Mouse (Mus musculus) heart, embryonic 16.5 days (tissue): ENCODE results near the gene Hoxb4. TPM values are rescaled to one million over a fixed set of nuclear protein-coding genes. Genes with fewer than 3 reads are reported as not detected.
A peak's percentile ranks its signal among the peaks of the same experiment; 100 is the strongest.

Experiments
- ATAC-seq: fragments of 200-750 bp; cut with Nextera tagmentation; replicated peaks from 2 replicates; pipeline ENCODE4 v1.8.0; 2017; ENCODE audit warnings: moderate number of reproducible peaks; ENCODE audit not compliant: insufficient read depth, low FRiP score; ENCODE audit errors: extremely low read depth
- H3K27ac ChIP-seq: fragments of 300-500 bp; sonication (generic); 2 replicates; pipeline ENCODE4 v1.5.1; 2014; ENCODE audit warnings: mild to moderate bottlenecking, low read length, control low read depth, moderate library complexity
- H3K27me3 ChIP-seq: fragments of 300-500 bp; sonication (generic); 2 replicates; pipeline ENCODE4 v1.6.1; 2014; ENCODE audit warnings: low read length, mixed read lengths; ENCODE audit not compliant: control insufficient read depth, insufficient read depth
- H3K36me3 ChIP-seq: fragments of 300-500 bp; sonication (generic); 2 replicates; pipeline ENCODE4 v1.6.1; 2014; ENCODE audit not compliant: control insufficient read depth, insufficient read depth
- H3K4me1 ChIP-seq: fragments of 300-500 bp; sonication (generic); 2 replicates; pipeline ENCODE4 v1.6.1; 2014; ENCODE audit warnings: low read length, mixed read lengths; ENCODE audit not compliant: control insufficient read depth, insufficient read depth
- H3K4me2 ChIP-seq: fragments of 300-500 bp; sonication (generic); 2 replicates; pipeline ENCODE4 v1.6.1; 2014; ENCODE audit warnings: low read depth, mild to moderate bottlenecking, control low read depth, low read length
- H3K4me3 ChIP-seq: fragments of 300-500 bp; sonication (generic); 2 replicates; pipeline ENCODE4 v1.5.1; 2014; ENCODE audit warnings: mild to moderate bottlenecking, control low read depth, low read length
- H3K9ac ChIP-seq: fragments of 300-500 bp; sonication (generic); 2 replicates; pipeline ENCODE4 v1.6.1; 2014; ENCODE audit warnings: low read length, control low read depth
- H3K9me3 ChIP-seq: fragments of 300-500 bp; sonication (generic); replicated peaks from 2 replicates; pipeline ENCODE4 v1.6.1; 2016; ENCODE audit warnings: low read length; ENCODE audit not compliant: control insufficient read depth
- WGBS: fragments of 180-500 bp; shearing (Covaris S2); extraction: QIAGEN DNeasy Blood & Tissue Kit; methylation state at CpG from one replicate; pipeline ENCODE4 v1.1.7; 2014; 5-methylcytosine and 5-hydroxymethylcytosine counted together
- polyA plus RNA-seq: library from polyadenylated mRNA; unstranded; fragments of >200 nt; fragmentation: Nextera tagmentation; extraction: Ambion mirVana; gene quantifications from 2 replicates; pipeline ENCODE4 v1.2.1, GENCODE M21; 2015

Hoxb4 gene
- polyA plus RNA-seq, 1 experiment from 2014 or later, result 0.28 TPM

- 45% methylated on average over 2 of the region's 2 CpGs for WGBS
- no peak within 1 kb of the TSS for H3K4me3 ChIP-seq
Measured at GRCm38 (mm10) chr11:96350341-96350624, 32.2 kb downstream of the Hoxb4 start, which contains the start of gene Hoxb2. Gene Hoxb2 (plus strand): TSS chr11:96350525.

GRCm38 (mm10) chr11:96350791-96351190, 32.7 kb downstream of the Hoxb4 start:
- H3K4me2 ChIP-seq, result no peak overlapping the region
- H3K36me3 ChIP-seq, result no peaks in the 10 kb centered on the region
- H3K27me3 ChIP-seq, result peaks cover 83% of the 10 kb centered on the region
- H3K27ac ChIP-seq, result no peak overlapping the region; the same call in 1 of the 2 replicates
- H3K9ac ChIP-seq, result no peak overlapping the region
- H3K4me1 ChIP-seq, result peaks cover under 1% of the 10 kb centered on the region
- no peak for ATAC-seq
- WGBS, result 60% methylated on average over 2 of the region's 2 CpGs
- H3K9me3 ChIP-seq, result no peaks in the 10 kb centered on the region
- H3K4me3 ChIP-seq, result no peak overlapping the region

More at GRCm38 (mm10) chr11:96350341-96350624, 32.2 kb downstream of the Hoxb4 start, which contains the start of gene Hoxb2:
- H3K27ac ChIP-seq, result peak within 1 kb of the TSS; percentile 45; the same call in 1 of the 2 replicates
- H3K4me1 ChIP-seq, result peaks cover 5% of the 10 kb centered on the region
- ATAC-seq, result no peak
- H3K36me3 ChIP-seq, result no peaks in the 10 kb centered on the region
- no peaks in the 10 kb centered on the region for H3K9me3 ChIP-seq
- peak within 1 kb of the TSS; percentile 56; the same call in 1 of the 2 replicates for H3K4me2 ChIP-seq
- no peak within 1 kb of the TSS for H3K9ac ChIP-seq
- peaks cover 86% of the 10 kb centered on the region for H3K27me3 ChIP-seq

- ATAC-seq, result no peak
- Histone ChIP-seq H3K27ac (peak overlapping the region; percentile 15; the same call in 1 of the 2 replicates), H3K4me1 (no peaks in the 10 kb centered on the region), H3K9ac (no peak overlapping the region), H3K4me3 (peak overlapping the region; percentile 53), H3K36me3 (no peaks in the 10 kb centered on the region), H3K27me3 (peaks cover 83% of the 10 kb centered on the region), H3K4me2 (peak overlapping the region; percentile 56; the same call in 1 of the 2 replicates), H3K9me3 (no peaks in the 10 kb centered on the region)
- WGBS, result 22% methylated on average over 11 of the region's 11 CpGs
Measured at GRCm38 (mm10) chr11:96351312-96351711, 33.2 kb downstream of the Hoxb4 start.

- WGBS, result 4% methylated on average over 22 of the region's 22 CpGs
- peak overlapping the region; percentile 44 for H3K27ac ChIP-seq
- ATAC-seq, result no peak
Measured at GRCm38 (mm10) chr11:96351831-96352230, 33.8 kb downstream of the Hoxb4 start.

GRCm38 (mm10) chr11:96352691-96353521, 34.8 kb downstream of the Hoxb4 start:
- Histone ChIP-seq H3K9me3 (no peaks in the 10 kb centered on the region), H3K36me3 (no peaks in the 10 kb centered on the region), H3K4me2 (peak overlapping the region; percentile 56), H3K27ac (peak overlapping the region; percentile 44), H3K9ac (peak overlapping the region; percentile 64), H3K4me3 (peak overlapping the region; percentile 53), H3K27me3 (peaks cover 84% of the 10 kb centered on the region), H3K4me1 (no peaks in the 10 kb centered on the region)
- ATAC-seq, result peak; percentile 41; the same call in 1 of the 2 replicates
- under 1% methylated on average over 75 of the region's 75 CpGs for WGBS

More at GRCm38 (mm10) chr11:96351831-96352230, 33.8 kb downstream of the Hoxb4 start:
- H3K4me2 ChIP-seq, result peak overlapping the region; percentile 56
- no peaks in the 10 kb centered on the region for H3K4me1 ChIP-seq
- peaks cover 82% of the 10 kb centered on the region for H3K27me3 ChIP-seq
- H3K9me3 ChIP-seq, result no peaks in the 10 kb centered on the region
- peak overlapping the region; percentile 64 for H3K9ac ChIP-seq
- H3K4me3 ChIP-seq, result peak overlapping the region; percentile 53
- H3K36me3 ChIP-seq, result no peaks in the 10 kb centered on the region

- H3K9ac ChIP-seq, result peak overlapping the region; percentile 64
- ATAC-seq, result no peak
- peak overlapping the region; percentile 56 for H3K4me2 ChIP-seq
- no peaks in the 10 kb centered on the region for H3K4me1 ChIP-seq
- no peaks in the 10 kb centered on the region for H3K9me3 ChIP-seq
- peak overlapping the region; percentile 44 for H3K27ac ChIP-seq
- peaks cover 78% of the 10 kb centered on the region for H3K27me3 ChIP-seq
- H3K4me3 ChIP-seq, result peak overlapping the region; percentile 53
- H3K36me3 ChIP-seq, result no peaks in the 10 kb centered on the region
- 3% methylated on average over 14 of the region's 14 CpGs for WGBS
Measured at GRCm38 (mm10) chr11:96353522-96353841, 35.4 kb downstream of the Hoxb4 start.

GRCm38 (mm10) chr11:96353939-96354338, 35.9 kb downstream of the Hoxb4 start:
- WGBS, result 26% methylated on average over 8 of the region's 8 CpGs
- Histone ChIP-seq H3K36me3 (no peaks in the 10 kb centered on the region), H3K4me1 (no peaks in the 10 kb centered on the region), H3K27me3 (peaks cover 74% of the 10 kb centered on the region), H3K9ac (no peak overlapping the region), H3K27ac (no peak overlapping the region), H3K9me3 (no peaks in the 10 kb centered on the region), H3K4me3 (peak overlapping the region; percentile 7), H3K4me2 (peak overlapping the region; percentile 49)
- ATAC-seq, result no peak

GRCm38 (mm10) chr11:96354376-96354775, 36.3 kb downstream of the Hoxb4 start:
- 3% methylated on average over 25 of the region's 25 CpGs for WGBS
- ATAC-seq, result no peak
- peak overlapping the region; percentile 7 for H3K4me3 ChIP-seq
- no peak overlapping the region for H3K27ac ChIP-seq
- no peak overlapping the region for H3K9ac ChIP-seq
- no peaks in the 10 kb centered on the region for H3K4me1 ChIP-seq
- no peaks in the 10 kb centered on the region for H3K36me3 ChIP-seq
- H3K4me2 ChIP-seq, result peak overlapping the region; percentile 49
- no peaks in the 10 kb centered on the region for H3K9me3 ChIP-seq
- H3K27me3 ChIP-seq, result peaks cover 69% of the 10 kb centered on the region

GRCm38 (mm10) chr11:96354801-96355311, 36.8 kb downstream of the Hoxb4 start:
- H3K36me3 ChIP-seq, result no peaks in the 10 kb centered on the region
- no peak for ATAC-seq
- no peak overlapping the region for H3K9ac ChIP-seq
- H3K4me1 ChIP-seq, result no peaks in the 10 kb centered on the region
- 18% methylated on average over 9 of the region's 9 CpGs for WGBS
- no peaks in the 10 kb centered on the region for H3K9me3 ChIP-seq
- no peak overlapping the region for H3K27ac ChIP-seq
- peaks cover 64% of the 10 kb centered on the region for H3K27me3 ChIP-seq
- H3K4me2 ChIP-seq, result peak overlapping the region; percentile 49
- H3K4me3 ChIP-seq, result peak overlapping the region; percentile 7
